Mouse (Mus musculus): ENCODE measurements around the gene Ltc4s. TPM values are rescaled to one million over a fixed set of nuclear protein-coding genes. Genes with fewer than 3 reads are reported as not detected.

Gene Ltc4s
- polyA plus RNA-seq, 1 experiment from 2014 or later: 3.6 TPM

DNA sequence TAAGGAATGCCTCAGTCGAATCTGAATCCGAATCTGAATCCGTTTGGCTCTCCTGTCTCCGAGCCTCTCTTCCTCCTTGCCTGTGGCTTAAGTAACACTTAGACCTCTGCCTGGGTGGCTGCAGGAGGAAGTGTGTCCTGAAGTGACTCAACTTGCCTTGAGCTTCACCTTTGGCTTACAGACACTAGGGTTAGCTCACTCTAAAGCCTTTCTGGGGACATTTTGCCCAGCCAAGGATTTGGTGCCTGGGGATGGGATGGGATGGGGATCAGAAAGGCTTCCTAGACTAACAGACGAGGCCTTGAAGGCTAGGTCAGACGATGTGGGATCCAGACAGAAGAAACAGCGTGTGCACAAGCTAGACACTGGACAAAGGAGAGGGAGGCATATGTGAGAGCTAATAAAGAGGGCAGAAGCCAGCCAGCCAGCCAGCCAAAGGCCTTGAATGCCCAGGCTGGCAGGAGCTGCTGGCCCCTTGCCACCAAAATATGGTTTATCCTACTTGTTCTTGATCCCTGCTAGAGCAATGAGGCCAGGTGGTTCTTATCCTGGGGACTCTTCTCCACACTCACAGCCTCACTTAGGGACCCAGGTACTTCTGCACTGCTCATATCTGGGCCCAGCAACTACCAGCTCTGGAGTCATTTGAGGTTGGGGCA is 9.0 kb downstream of the Ltc4s start:
- H3K4me3 ChIP-seq (ENCODE audit: low read length): no peak overlapping the region
- H3K36me3 ChIP-seq (ENCODE audit: control insufficient read depth, insufficient read depth, low read length): peaks cover 19% of the 10 kb centered on the region
- H3K4me1 ChIP-seq (replicated peaks; ENCODE audit: control insufficient read depth, insufficient read depth, low read length): peaks cover 29% of the 10 kb centered on the region
- no peak overlapping the region for H3K27ac ChIP-seq (ENCODE audit: low read length)
- H3K9ac ChIP-seq (ENCODE audit: low read length): no peak overlapping the region
- no peak for ATAC-seq (ENCODE audit: low read depth)
- no peaks in the 10 kb centered on the region for H3K9me3 ChIP-seq (ENCODE audit: control insufficient read depth, low read length)
- 54% methylated on average over 7 of the region's 7 CpGs for WGBS
- no peak overlapping the region for H3K4me2 ChIP-seq (ENCODE audit: low read depth, low read length)
- H3K27me3 ChIP-seq (ENCODE audit: control insufficient read depth, insufficient read depth, low read depth, low read length): no peaks in the 10 kb centered on the region

DNA sequence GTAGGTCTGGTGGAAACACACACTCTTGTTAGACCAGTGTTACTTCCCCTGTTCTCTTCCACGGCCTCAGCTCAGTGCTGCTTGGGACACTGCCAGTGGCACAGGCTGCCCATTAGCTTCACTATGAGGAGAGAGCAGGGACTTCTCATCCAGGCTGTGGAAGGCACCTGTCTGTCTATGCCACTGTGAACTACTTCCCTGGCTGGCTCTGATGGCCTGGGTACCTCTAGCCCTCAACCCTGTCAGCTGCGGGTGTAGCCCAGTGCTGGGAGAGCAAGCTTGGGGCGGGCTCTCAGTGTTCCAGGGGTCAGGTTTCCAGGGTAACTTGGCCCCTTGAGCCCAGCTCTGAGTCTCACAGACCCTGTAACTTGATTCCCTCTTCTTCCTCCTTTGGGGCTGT is 9.6 kb downstream of the Ltc4s start:
- Histone ChIP-seq H3K4me2 (ENCODE audit: low read depth, low read length) (no peak overlapping the region), H3K27me3 (ENCODE audit: control insufficient read depth, insufficient read depth, low read depth, low read length) (no peaks in the 10 kb centered on the region), H3K4me1 (replicated peaks; ENCODE audit: control insufficient read depth, insufficient read depth, low read length) (peaks cover 33% of the 10 kb centered on the region), H3K4me3 (ENCODE audit: low read length) (no peak overlapping the region), H3K36me3 (ENCODE audit: control insufficient read depth, insufficient read depth, low read length) (peaks cover 18% of the 10 kb centered on the region), H3K9ac (ENCODE audit: low read length) (peak overlapping the region; percentile 24; the same call in 1 of the 2 replicates), H3K27ac (ENCODE audit: low read length) (no peak overlapping the region), H3K9me3 (ENCODE audit: control insufficient read depth, low read length) (no peaks in the 10 kb centered on the region)
- 31% methylated on average over 3 of the region's 3 CpGs for WGBS
- no peak for ATAC-seq (ENCODE audit: low read depth)

DNA sequence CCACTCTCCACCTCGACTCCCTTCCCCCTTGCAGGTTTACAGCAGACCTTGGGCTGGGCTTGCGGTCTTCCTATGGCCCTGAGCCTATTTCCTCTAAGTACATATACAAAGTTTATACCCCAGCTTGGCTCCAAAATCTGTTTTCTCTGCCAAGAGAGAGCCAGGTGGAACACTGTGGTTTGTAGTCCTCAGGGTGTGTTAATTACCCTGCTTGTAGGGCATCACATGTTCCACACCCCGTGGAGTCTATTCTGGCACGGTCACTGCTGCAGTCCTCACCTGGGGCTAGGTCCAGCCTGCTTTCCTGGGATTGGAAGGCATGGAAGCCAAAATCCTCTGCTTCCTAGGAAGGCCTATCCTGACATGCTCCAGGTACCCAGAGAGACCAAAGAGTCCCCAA is 10.7 kb downstream of the Ltc4s start:
- 0 out of 2 replicates have a peak overlapping the region, but pooled peaks have one; percentile 14 for H3K9ac ChIP-seq (ENCODE audit: low read length)
- H3K27me3 ChIP-seq (ENCODE audit: control insufficient read depth, insufficient read depth, low read depth, low read length): no peaks in the 10 kb centered on the region
- no peak overlapping the region for H3K4me2 ChIP-seq (ENCODE audit: low read depth, low read length)
- 84% methylated on average over 4 of the region's 4 CpGs for WGBS
- H3K4me1 ChIP-seq (replicated peaks; ENCODE audit: control insufficient read depth, insufficient read depth, low read length): peaks cover 34% of the 10 kb centered on the region
- no peak overlapping the region for H3K4me3 ChIP-seq (ENCODE audit: low read length)
- ATAC-seq (ENCODE audit: low read depth): no peak
- H3K36me3 ChIP-seq (ENCODE audit: control insufficient read depth, insufficient read depth, low read length): peaks cover 11% of the 10 kb centered on the region; the same call in 1 of the 2 replicates
- no peak overlapping the region for H3K27ac ChIP-seq (ENCODE audit: low read length)
- H3K9me3 ChIP-seq (ENCODE audit: control insufficient read depth, low read length): no peaks in the 10 kb centered on the region

DNA sequence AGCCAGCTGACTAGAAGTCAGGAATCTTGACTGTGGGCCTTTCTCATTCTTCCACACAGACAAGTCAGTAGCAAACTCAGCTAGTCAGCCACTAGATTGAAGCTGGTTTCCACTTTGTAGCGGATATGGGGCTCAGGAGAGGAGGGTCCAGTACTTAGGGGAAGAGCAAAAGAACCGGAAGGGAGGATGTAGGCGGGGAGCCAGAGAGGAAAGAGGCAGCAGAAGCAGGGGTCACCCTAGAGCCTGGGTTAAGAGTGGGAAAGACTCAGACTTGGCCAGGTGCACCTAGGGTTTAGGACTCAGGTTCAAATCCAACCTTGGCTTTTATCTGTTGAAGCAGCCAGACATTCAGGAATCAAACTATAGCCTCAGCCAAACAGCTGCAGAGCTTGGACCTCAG is 11.2 kb downstream of the Ltc4s start:
- Histone ChIP-seq H3K4me2 (ENCODE audit: low read depth, low read length) (peak overlapping the region; percentile 69), H3K4me3 (ENCODE audit: low read length) (peak overlapping the region; percentile 85; the same call in 1 of the 2 replicates), H3K27ac (ENCODE audit: low read length) (peak overlapping the region; percentile 82), H3K36me3 (ENCODE audit: control insufficient read depth, insufficient read depth, low read length) (peaks cover 6% of the 10 kb centered on the region; the same call in 1 of the 2 replicates), H3K4me1 (replicated peaks; ENCODE audit: control insufficient read depth, insufficient read depth, low read length) (peaks cover 34% of the 10 kb centered on the region), H3K9ac (ENCODE audit: low read length) (peak overlapping the region; percentile 13; the same call in 1 of the 2 replicates), H3K9me3 (ENCODE audit: control insufficient read depth, low read length) (no peaks in the 10 kb centered on the region), H3K27me3 (ENCODE audit: control insufficient read depth, insufficient read depth, low read depth, low read length) (no peaks in the 10 kb centered on the region)
- ATAC-seq (ENCODE audit: low read depth): no peak
- WGBS: 60% methylated on average over 3 of the region's 3 CpGs

DNA sequence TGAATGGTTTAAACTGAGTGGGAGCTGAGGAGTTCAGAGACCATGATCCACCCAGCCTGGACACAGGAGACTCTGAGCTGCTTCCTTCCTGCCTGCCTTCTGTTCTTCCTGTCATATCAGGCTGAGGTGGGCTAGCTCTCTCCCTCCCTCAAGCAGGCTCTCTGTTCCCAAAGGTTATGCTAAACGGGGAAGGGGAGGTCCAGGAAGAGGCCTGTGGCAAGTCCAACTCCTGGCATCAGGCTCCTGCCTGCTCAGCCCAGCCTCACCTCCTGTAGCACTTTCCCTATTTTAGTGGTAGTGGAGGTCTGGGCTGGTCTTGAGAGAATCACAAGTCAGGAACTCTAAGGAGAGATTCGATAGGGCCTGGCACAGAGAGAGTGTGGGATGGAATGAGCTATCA is 12.0 kb downstream of the Ltc4s start:
- 25% methylated on average over 2 of the region's 2 CpGs for WGBS
- Histone ChIP-seq H3K36me3 (ENCODE audit: control insufficient read depth, insufficient read depth, low read length) (no peaks in the 10 kb centered on the region), H3K4me1 (replicated peaks; ENCODE audit: control insufficient read depth, insufficient read depth, low read length) (peaks cover 34% of the 10 kb centered on the region), H3K27me3 (ENCODE audit: control insufficient read depth, insufficient read depth, low read depth, low read length) (no peaks in the 10 kb centered on the region), H3K9ac (ENCODE audit: low read length) (peak overlapping the region; percentile 94), H3K4me3 (ENCODE audit: low read length) (peak overlapping the region; percentile 85), H3K4me2 (ENCODE audit: low read depth, low read length) (peak overlapping the region; percentile 69), H3K27ac (ENCODE audit: low read length) (peak overlapping the region; percentile 82), H3K9me3 (ENCODE audit: control insufficient read depth, low read length) (no peaks in the 10 kb centered on the region)
- ATAC-seq (ENCODE audit: low read depth): no peak

DNA sequence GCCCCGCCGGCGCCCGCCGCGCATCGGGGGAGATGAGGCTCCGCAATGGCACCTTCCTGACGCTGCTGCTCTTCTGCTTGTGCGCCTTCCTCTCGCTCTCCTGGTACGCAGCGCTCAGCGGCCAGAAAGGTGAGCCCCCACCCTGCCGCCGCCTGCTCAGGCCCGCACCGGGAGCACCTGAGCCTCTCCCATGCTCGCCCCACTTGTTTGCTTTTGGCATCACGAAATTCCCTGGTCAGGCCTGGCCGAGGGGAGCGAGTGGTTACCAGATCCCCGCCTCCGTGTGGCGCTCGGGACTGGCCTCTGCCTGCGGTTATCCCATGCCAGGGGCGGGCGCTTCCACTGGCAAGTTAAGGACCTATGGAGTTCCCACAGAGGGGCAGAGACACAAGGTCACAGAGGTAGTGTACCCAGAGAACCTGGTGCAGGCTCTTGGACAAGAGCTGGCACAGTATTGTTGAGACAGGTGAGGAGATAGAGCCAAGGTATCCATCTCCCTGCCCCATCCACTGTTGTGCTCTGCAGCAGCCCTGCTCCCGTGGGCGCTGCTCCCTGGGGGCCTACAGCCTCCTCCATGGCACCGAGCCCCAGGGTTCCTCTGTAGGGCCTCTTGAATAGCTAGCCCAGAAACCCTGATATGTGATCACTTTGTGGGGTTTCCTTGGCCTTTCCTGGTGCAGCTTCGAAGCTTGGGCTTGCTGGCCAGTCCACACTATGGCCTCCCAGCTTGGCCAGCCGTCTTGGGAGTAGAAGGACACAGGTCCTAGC is 12.6 kb downstream of the Ltc4s start:
- Histone ChIP-seq H3K36me3 (ENCODE audit: control insufficient read depth, insufficient read depth, low read length) (no peaks in the 10 kb centered on the region), H3K27ac (ENCODE audit: low read length) (peak overlapping the region; percentile 82), H3K9me3 (ENCODE audit: control insufficient read depth, low read length) (no peaks in the 10 kb centered on the region), H3K4me1 (replicated peaks; ENCODE audit: control insufficient read depth, insufficient read depth, low read length) (peaks cover 32% of the 10 kb centered on the region), H3K9ac (ENCODE audit: low read length) (peak overlapping the region; percentile 94), H3K4me2 (ENCODE audit: low read depth, low read length) (peak overlapping the region; percentile 69), H3K4me3 (ENCODE audit: low read length) (peak overlapping the region; percentile 85), H3K27me3 (ENCODE audit: control insufficient read depth, insufficient read depth, low read depth, low read length) (no peaks in the 10 kb centered on the region)
- 3% methylated on average over 22 of the region's 34 CpGs for WGBS
- peak; percentile 37 for ATAC-seq (ENCODE audit: low read depth)

DNA sequence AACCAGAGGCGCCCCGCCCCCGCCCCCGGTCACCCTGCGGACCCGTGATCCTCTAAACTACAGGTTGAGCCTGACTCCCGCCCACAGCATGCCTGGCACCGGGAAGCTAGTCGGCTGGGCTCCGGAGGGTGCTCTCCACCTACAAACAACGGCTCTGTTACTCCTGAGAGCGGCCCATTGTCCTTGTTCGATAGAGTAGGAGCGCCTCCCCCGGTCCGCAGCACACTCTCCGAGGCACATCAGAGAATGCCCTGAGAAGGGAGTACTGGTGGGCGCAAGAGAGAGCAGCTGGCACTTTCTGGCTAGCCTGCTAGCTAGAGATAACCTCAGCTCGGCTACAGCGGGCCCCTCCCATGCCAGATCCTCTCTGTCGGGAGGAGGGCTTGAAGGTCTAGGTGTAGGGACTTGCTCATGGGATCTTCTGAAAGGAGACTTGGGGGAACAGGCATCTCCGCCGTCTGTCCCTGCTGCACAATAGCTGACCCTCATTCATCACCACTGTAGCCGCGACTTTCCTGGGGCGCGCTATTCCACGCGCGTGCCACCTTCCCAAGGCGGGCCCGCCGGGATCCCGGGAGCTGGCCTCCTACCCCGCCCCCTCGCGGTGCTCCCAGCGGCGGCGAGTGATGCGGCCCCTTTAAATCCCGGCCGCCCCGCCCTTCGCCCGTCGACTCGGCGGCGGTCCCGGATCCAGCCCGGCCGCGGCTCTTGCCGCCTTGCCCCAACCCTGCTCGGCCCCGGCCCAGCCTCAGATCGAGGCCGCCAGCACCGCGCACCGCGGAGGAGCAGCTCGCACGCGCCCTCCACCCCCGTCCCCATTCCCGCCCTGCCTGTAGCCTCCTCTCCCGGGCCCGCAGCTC is 13.5 kb downstream of the Ltc4s start:
- peak overlapping the region; percentile 69 for H3K4me2 ChIP-seq (ENCODE audit: low read depth, low read length)
- H3K27me3 ChIP-seq (ENCODE audit: control insufficient read depth, insufficient read depth, low read depth, low read length): no peaks in the 10 kb centered on the region
- H3K27ac ChIP-seq (ENCODE audit: low read length): peak overlapping the region; percentile 82
- H3K4me3 ChIP-seq (ENCODE audit: low read length): peak overlapping the region; percentile 85
- peak; percentile 90 for ATAC-seq (ENCODE audit: low read depth)
- H3K9me3 ChIP-seq (ENCODE audit: control insufficient read depth, low read length): no peaks in the 10 kb centered on the region
- under 1% methylated on average over 58 of the region's 70 CpGs for WGBS
- no peaks in the 10 kb centered on the region for H3K36me3 ChIP-seq (ENCODE audit: control insufficient read depth, insufficient read depth, low read length)
- H3K9ac ChIP-seq (ENCODE audit: low read length): peak overlapping the region; percentile 94
- H3K4me1 ChIP-seq (replicated peaks; ENCODE audit: control insufficient read depth, insufficient read depth, low read length): peaks cover 26% of the 10 kb centered on the region

DNA sequence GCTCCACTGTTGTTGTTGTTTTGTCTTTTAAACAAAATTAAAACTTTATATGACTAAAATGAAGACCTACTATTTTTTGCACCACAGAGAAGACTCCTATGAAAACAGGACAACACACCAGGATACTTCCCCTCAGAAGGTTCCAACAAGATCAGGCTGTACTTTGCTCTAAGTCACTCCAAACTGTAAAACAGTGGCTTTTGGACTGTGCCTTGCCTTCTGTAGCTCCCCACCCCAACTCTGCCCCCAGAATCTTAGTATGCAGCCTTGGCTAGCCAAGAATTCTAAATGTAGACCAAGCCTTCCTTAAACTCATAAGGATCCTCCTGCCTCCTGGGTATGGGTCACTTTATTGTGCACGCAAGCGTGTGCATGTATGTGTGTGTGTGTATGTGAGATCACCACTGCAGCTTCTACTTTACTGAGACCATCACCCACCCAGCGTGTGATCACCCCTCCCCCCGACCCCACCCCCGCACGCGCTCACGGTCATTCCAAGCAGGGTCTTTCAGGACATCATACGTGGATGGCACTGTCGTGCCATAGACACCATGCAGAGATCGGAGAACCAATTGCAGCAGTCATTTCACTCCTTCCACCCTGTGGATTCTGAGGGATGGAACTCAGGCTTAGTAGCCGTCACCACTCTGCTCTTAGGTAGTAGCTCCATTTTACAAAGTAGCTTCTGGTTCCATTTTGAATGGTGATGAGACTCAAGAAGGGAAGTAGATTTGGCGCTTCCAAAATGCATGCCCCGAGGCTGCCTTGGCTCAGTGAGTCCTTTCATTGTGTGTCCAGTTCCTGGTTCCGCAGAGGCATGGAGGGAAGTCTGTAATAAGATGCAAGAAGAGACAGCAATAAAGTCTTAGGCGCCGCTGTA is 14.4 kb downstream of the Ltc4s start:
- Histone ChIP-seq H3K9me3 (ENCODE audit: control insufficient read depth, low read length) (no peaks in the 10 kb centered on the region), H3K27ac (ENCODE audit: low read length) (peak overlapping the region; percentile 82), H3K4me3 (ENCODE audit: low read length) (peak overlapping the region; percentile 85), H3K36me3 (ENCODE audit: control insufficient read depth, insufficient read depth, low read length) (no peaks in the 10 kb centered on the region), H3K27me3 (ENCODE audit: control insufficient read depth, insufficient read depth, low read depth, low read length) (no peaks in the 10 kb centered on the region), H3K4me2 (ENCODE audit: low read depth, low read length) (peak overlapping the region; percentile 69), H3K9ac (ENCODE audit: low read length) (peak overlapping the region; percentile 94), H3K4me1 (replicated peaks; ENCODE audit: control insufficient read depth, insufficient read depth, low read length) (peaks cover 23% of the 10 kb centered on the region)
- no peak for ATAC-seq (ENCODE audit: low read depth)
- 7% methylated on average over 17 of the region's 17 CpGs for WGBS

Data from lung, embryonic 16.5 days (tissue).